Mouse (Mus musculus): ENCODE measurements at regions not wholly inside any gene's neighbourhood (a gene's known extent, or its start where the extent isn't known, plus 50 kb on each side); places are given as distances from the start of the nearest gene placed in this dataset.

DNA sequence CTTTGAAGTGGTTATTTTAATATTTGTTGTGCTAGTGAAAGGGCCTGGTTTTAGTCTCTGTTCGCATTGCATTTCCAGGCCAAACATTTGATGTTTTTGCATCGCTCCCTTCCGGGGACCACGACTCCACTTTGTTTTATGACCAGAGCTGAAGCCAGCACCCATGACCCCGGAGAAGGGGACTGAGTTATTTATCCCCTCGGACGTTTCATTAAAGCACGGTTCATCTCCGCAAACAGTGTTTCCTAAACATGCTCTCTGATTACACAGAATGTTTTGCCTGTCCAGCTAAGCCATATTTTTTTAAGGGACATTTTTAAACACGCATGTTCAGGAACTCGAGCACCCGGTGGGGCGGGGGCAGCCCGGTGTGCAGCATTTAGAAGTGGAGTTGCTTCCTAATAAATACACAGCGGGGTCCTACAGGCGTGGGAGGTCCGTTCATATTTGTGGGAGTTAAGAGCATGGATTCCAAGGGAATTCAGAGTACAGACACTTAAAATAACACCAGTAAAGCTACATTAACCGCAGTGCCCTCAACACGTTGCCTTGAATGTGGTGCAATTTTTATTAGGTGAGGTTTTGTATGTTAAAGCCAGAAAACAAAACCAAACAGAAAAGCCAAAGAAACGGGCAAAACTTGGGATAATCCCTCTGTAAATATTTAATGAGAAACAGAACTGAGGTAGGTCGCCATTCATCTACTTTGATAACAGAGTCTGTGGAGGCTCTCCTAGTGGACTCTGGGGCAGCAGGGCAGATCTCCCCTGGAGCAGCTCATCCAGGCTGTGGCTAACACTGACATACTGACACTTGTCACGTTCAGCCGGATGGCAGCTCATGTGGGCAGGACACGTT lies 154.8 kb upstream of the Npvf start:
- Histone ChIP-seq H3K27ac (ENCODE audit: insufficient read depth, low read depth, low read length) (no peak overlapping the region), H3K4me1 (ENCODE audit: control insufficient read depth, insufficient read depth, low read length) (peaks cover 2% of the 10 kb centered on the region; the same call in 1 of the 2 replicates), H3K4me3 (ENCODE audit: insufficient read depth, low read depth, low read length) (no peak overlapping the region)
- 79% methylated on average over 24 of the region's 24 CpGs for WGBS
- TF ChIP-seq POLR2A (IDR thresholded peaks at IDR 0.05; ENCODE audit: insufficient read depth, low read depth, low read length): no peak
- no peak for TF ChIP-seq CTCF (IDR thresholded peaks at IDR 0.05; ENCODE audit: insufficient read depth, low read depth, low read length)

DNA sequence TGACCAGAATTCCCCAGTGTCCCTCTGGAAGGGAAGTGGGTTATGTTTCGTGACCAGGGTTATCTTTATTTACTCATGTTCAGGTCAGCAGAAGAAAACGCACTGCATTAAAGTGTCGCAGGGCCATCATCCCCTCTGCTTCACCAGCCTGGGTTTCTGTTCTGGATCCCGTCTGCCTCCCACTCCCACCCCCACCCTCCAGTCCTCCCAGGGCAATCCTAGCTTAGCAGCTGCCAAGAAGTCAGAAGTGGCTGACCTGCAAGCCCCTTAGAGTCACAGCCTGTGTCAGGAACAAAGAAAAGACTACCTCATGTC lies 155.4 kb upstream of the Npvf start:
- Histone ChIP-seq H3K4me3 (ENCODE audit: insufficient read depth, low read depth, low read length) (no peak overlapping the region), H3K27ac (ENCODE audit: insufficient read depth, low read depth, low read length) (no peak overlapping the region), H3K4me1 (ENCODE audit: control insufficient read depth, insufficient read depth, low read length) (peaks cover 2% of the 10 kb centered on the region; the same call in 1 of the 2 replicates)
- 89% methylated on average over 4 of the region's 4 CpGs for WGBS
- TF ChIP-seq CTCF (IDR thresholded peaks at IDR 0.05; ENCODE audit: insufficient read depth, low read depth, low read length) (no peak), POLR2A (IDR thresholded peaks at IDR 0.05; ENCODE audit: insufficient read depth, low read depth, low read length) (no peak)

DNA sequence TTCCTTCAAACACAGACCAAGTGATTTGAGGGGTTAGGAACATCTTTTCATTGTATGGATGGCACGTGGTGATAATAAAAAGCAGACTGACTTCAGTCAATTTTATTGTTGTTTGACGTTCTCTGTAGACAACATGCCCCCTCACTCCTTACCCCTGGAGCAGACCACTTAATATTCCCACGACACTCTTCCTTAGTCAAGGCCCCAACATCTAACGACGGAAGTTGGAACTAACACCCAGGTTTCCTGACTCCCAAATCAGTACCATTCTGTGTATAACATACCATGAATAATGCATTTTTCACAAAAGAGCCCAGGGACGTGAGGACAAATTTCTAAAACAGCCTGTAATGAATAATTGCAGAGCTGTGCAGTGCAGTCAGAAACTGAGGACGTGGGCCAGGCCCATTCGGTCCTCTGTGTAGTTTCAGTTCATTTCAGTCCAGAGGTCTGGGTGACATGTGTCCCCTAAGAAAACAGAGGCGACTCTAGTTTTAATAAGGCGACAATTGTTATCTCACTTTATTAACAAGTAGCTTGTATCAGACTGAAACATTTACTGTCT lies 160.8 kb upstream of the Npvf start:
- 60% methylated on average over 10 of the region's 10 CpGs for WGBS
- peaks cover 4% of the 10 kb centered on the region; the same call in 1 of the 2 replicates for H3K4me1 ChIP-seq (ENCODE audit: control insufficient read depth, insufficient read depth, low read length)
- TF ChIP-seq POLR2A (IDR thresholded peaks at IDR 0.05; ENCODE audit: insufficient read depth, low read depth, low read length): no peak
- no peak for TF ChIP-seq CTCF (IDR thresholded peaks at IDR 0.05; ENCODE audit: insufficient read depth, low read depth, low read length)
- no peak overlapping the region for H3K4me3 ChIP-seq (ENCODE audit: insufficient read depth, low read depth, low read length)
- no peak overlapping the region for H3K27ac ChIP-seq (ENCODE audit: insufficient read depth, low read depth, low read length)

DNA sequence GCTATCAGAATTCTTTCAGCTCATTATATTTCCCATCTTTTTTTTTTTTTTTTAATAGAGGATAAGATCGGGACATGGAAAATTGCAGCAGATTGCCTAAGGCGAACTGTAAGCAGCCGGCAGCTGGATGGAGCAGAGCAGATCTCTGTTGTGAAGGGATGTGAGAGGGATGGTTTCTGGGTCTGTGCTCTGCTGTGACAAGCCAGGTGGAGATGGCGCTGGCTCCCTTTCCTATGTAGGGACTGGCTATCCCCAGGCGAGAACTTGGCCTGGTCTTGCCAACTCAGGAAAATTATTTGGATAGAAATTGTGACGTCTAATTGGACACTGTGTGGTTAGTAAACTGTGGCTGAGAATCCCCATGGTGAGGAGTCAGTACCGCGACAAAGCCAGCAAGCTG lies 161.3 kb upstream of the Npvf start:
- Histone ChIP-seq H3K27ac (ENCODE audit: insufficient read depth, low read depth, low read length) (no peak overlapping the region), H3K4me1 (ENCODE audit: control insufficient read depth, insufficient read depth, low read length) (peaks cover 6% of the 10 kb centered on the region; the same call in 1 of the 2 replicates), H3K4me3 (ENCODE audit: insufficient read depth, low read depth, low read length) (no peak overlapping the region)
- TF ChIP-seq POLR2A (IDR thresholded peaks at IDR 0.05; ENCODE audit: insufficient read depth, low read depth, low read length): no peak
- no peak for TF ChIP-seq CTCF (IDR thresholded peaks at IDR 0.05; ENCODE audit: insufficient read depth, low read depth, low read length)
- 57% methylated on average over 8 of the region's 8 CpGs for WGBS

DNA sequence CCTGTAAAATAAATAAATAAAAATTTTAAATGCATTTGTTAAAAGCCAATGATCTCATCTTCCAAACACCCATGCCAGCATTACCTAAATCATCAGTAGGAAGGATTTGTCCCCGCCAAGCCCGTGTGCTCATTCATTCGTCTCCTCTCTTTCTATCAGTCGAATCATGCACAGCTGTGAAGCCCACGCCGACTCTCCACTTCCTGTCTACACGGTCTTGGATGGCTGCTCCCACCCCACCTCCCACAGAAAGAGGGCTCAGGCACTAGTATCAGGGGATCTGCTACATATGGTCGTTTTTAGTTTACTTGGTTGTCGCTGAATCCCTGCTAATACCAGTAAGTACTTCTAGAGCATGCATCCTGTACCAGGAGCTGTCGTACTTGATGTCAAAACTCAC lies 163.2 kb upstream of the Npvf start:
- peaks cover 7% of the 10 kb centered on the region; the same call in 1 of the 2 replicates for H3K4me1 ChIP-seq (ENCODE audit: control insufficient read depth, insufficient read depth, low read length)
- H3K27ac ChIP-seq (ENCODE audit: insufficient read depth, low read depth, low read length): no peak overlapping the region
- no peak for TF ChIP-seq CTCF (IDR thresholded peaks at IDR 0.05; ENCODE audit: insufficient read depth, low read depth, low read length)
- 44% methylated on average over 10 of the region's 10 CpGs for WGBS
- no peak overlapping the region for H3K4me3 ChIP-seq (ENCODE audit: insufficient read depth, low read depth, low read length)

DNA sequence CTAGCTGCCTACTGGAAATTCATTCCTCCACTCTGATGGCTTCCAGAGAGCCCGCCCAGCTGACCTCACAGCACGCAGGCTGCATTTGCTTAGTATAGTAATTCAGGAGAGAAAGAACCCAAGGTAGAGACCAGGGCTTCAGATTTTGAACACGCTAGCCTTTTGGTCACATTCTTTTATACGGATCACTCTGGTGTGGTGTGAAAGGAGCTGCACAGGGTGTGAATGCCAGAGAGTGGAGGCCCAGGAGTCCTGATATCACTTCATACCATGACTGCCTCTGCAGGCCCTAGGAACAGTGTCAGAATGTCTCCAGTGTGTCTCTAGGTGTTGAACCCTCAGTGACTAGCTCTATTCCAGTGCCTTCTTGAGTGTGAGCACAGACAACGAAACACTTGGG lies 164.2 kb upstream of the Npvf start:
- TF ChIP-seq CTCF (IDR thresholded peaks at IDR 0.05; ENCODE audit: insufficient read depth, low read depth, low read length) (no peak), POLR2A (IDR thresholded peaks at IDR 0.05; ENCODE audit: insufficient read depth, low read depth, low read length) (no peak)
- WGBS: 96% methylated on average over 5 of the region's 5 CpGs
- Histone ChIP-seq H3K4me3 (ENCODE audit: insufficient read depth, low read depth, low read length) (no peak overlapping the region), H3K27ac (ENCODE audit: insufficient read depth, low read depth, low read length) (no peak overlapping the region), H3K4me1 (ENCODE audit: control insufficient read depth, insufficient read depth, low read length) (peaks cover 7% of the 10 kb centered on the region; the same call in 1 of the 2 replicates)

DNA sequence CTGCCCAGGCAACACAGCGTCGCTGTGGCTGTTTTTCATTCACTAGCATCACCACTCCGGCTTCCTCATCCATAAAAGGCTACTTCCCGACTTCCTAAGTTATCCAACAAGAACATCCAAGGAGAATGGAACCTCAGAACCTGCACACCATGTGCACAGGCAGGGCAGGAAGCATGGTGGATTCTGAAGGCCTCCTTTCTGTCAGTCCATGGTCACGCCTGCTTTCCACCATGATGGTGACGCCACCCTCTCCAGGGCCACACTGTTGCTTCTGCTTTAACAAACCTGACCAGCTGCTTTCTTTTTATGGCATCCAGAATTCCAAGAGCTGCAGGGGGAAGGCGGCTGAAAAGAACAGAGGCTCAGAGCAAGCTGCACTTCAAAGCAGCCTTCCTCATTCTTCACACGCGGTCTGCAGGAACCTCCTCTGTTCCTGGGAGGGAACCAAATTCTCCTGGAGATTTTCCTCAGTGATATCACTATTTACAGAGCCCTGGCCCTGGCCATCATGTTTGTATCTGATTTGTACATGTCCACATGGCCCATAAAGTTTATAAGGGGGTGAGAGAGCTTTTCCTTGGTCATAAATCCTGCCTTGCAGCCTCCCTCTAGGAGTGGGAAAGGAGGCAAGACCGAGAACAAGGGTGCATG lies 164.8 kb upstream of the Npvf start:
- TF ChIP-seq CTCF (IDR thresholded peaks at IDR 0.05; ENCODE audit: insufficient read depth, low read depth, low read length): no peak
- peaks cover 7% of the 10 kb centered on the region; the same call in 1 of the 2 replicates for H3K4me1 ChIP-seq (ENCODE audit: control insufficient read depth, insufficient read depth, low read length)
- WGBS: 75% methylated on average over 10 of the region's 10 CpGs

DNA sequence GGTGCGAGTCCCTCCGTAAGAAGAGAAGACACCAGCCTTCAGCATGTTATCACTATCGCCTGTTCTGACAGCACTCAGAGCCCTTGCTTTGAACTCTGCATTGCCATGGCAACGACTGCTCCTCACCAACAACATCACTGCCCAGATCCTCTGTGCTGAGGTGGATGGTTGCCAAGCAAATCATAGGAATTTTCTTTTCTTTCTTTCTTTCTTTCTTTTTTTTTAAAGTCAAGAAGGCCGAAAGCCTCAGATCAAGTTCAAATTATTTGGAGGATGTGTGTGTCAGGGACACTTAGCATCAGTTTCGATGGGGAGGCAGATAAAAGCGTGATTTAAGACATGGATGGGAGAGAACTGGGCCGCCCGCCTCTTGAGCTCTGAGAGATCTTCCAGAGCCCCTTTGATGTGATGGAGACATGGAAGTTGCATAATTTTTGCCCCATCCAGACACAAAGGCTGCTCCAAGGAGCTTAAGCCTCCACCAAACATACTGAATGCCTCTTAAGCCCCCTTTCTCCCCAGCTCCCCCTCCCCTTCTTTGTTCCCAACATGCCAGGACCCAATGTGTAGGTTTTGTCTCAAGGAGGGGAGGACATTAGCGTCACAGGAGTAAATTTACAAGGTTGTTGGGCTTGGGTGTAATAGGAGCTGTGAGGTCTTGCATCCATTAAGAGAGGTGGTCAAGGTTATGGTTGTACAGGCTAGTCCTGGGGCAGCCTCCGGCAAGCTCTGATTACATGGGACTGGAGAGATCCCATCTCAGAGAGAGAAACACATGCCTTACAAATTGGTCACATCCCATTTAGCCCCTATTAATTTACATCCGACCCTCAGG lies 167.4 kb upstream of the Npvf start:
- Histone ChIP-seq H3K4me3 (ENCODE audit: insufficient read depth, low read depth, low read length) (no peak overlapping the region), H3K27ac (ENCODE audit: insufficient read depth, low read depth, low read length) (no peak overlapping the region), H3K4me1 (ENCODE audit: control insufficient read depth, insufficient read depth, low read length) (peaks cover 7% of the 10 kb centered on the region; the same call in 1 of the 2 replicates)
- WGBS: 80% methylated on average over 12 of the region's 12 CpGs
- TF ChIP-seq POLR2A (IDR thresholded peaks at IDR 0.05; ENCODE audit: insufficient read depth, low read depth, low read length) (no peak), CTCF (IDR thresholded peaks at IDR 0.05; ENCODE audit: insufficient read depth, low read depth, low read length) (no peak)

More for the DNA sequence above, 164.8 kb upstream of the Npvf start:
- Histone ChIP-seq H3K4me3 (ENCODE audit: insufficient read depth, low read depth, low read length) (no peak overlapping the region), H3K27ac (ENCODE audit: insufficient read depth, low read depth, low read length) (no peak overlapping the region)
